Mouse (Mus musculus): ENCODE results near the gene Gad1. TPM values are rescaled to one million over a fixed set of nuclear protein-coding genes. Genes with fewer than 3 reads are reported as not detected.

The Gad1 gene
- total RNA-seq, 2 experiments from 2014 or later = 1.2 to 2.9 TPM

DNA sequence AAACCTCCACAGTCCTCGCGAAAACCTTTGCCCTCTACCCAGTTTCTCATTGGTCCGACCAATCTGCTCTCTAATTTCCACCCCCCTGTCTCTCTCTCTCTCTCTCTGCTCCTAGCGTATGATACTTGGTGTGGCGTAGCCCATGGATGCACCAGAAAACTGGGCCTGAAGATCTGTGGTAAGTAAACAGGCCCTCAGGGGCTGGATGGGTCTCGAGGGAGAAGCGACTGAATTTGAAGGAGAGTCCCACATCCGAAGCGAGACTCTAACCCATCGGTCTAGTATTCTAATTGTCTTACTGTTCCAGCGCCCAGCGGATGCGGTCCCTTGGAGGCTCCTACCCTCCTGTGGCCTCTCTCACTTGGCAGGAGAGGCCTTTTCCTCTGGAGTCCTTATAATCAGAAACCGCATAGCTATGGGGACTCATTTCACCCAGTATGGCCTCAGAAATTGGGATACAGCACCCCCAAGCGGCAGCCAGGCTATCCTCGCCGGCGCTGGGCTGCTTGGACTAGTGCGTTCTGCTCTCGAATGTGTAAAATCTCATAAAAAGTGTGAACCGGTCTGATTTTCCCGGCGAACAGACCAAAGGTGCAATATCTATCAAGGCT, 14.3 kb downstream of the Gad1 start:
- Histone ChIP-seq H3K27ac (no peak overlapping the region), H3K4me3 (no peak overlapping the region)
- TF ChIP-seq CTCF (IDR thresholded peaks at IDR 0.05) = peak; percentile 41
- intact Hi-C loops (cut with DNase I) = loop anchor here (10.0 kb wide), 1 partner anchor 442 kb away; no protein-coding TSS in a partner anchor
- no peak for DNase-seq

DNA sequence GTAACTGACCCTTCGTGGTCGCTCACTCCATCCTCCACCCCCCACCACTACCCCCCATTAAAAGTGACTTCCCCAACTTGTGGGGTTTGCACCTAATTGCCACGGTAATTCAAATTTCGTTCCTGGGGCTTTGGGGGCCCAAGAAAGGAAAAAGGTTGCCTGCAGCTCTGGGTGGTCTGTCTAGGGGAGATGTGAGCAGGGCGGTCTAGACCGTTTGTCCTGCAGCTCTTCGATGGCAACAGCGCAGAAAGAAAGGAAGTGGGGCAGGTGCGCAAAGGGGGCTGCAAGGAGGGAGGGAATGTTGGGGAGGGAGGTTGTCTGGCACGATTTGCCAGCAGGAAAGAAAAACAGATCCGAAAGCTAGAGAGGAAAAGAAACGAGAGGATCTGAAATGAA, 14.8 kb downstream of the Gad1 start:
- Histone ChIP-seq H3K27ac (no peak overlapping the region), H3K4me3 (peak overlapping the region; percentile 49)
- intact Hi-C loops (cut with DNase I) = loop anchor here (10.0 kb wide), 1 partner anchor 443 kb away; no protein-coding TSS in a partner anchor
- DNase-seq = no peak
- no peak for TF ChIP-seq CTCF (IDR thresholded peaks at IDR 0.05)

DNA sequence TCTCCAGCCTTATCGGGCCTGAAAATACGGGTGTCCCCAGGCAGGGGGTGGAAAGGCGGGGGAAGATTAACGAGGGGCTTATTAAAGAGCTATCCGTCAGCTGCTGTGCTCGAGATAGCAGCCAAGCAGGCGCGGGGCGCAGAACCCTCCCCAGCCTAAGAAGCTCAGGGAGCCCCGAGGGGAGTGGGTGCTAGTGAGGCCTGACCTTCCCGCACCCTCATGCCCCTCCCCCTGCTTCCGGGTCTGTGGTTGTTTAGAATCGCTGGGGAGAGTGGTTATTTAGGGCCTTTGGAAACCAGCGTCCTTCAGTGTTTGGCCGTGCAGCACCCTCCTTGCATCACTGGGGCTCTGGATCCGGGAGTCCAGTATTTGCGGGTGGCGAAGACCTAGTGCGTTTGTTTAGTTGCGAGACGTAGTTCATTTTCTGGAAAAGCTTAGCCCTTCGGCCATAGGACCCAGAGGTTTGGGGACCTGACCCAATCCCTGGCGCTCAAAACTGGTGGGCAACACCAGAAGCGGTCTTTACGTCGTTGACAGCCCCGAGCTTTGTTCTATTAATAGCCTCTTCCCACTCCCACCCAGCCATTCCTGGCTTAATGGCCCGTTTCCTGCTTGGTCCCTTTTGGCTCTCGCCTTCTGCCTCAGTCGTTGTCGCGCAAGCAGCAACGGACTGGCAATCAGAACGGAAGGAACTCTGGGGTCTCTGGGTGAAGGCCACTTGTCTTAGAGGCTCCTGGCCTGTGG, 15.5 kb downstream of the Gad1 start:
- Histone ChIP-seq H3K4me3 (peak overlapping the region; percentile 49), H3K27ac (no peak overlapping the region)
- no peak for DNase-seq
- TF ChIP-seq CTCF (IDR thresholded peaks at IDR 0.05) = no peak
- intact Hi-C loops (cut with DNase I) = loop anchor here (10.0 kb wide), 1 partner anchor 444 kb away; no protein-coding TSS in a partner anchor

DNA sequence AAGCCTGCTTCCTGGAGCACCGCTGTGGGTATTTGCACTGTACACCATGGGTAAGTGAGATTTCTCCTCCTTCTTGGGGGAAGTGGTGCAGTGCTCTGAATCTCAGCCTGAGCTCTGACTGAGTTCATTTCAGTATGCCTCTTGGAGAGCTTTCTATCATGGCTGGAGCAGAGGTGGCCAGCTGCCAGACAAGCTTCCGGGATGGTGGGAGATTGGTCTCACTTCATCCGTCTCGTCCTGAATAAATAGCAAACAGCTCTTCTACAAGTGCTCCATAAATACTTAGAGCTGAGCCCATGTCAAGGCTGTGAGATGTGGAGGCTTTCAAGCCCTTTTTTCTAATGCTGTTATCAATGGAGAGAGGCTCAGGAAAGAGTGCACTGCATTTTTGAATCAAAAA, 18.8 kb downstream of the Gad1 start:
- TF ChIP-seq CTCF (IDR thresholded peaks at IDR 0.05) = no peak
- H3K4me3 ChIP-seq = no peak overlapping the region

DNA sequence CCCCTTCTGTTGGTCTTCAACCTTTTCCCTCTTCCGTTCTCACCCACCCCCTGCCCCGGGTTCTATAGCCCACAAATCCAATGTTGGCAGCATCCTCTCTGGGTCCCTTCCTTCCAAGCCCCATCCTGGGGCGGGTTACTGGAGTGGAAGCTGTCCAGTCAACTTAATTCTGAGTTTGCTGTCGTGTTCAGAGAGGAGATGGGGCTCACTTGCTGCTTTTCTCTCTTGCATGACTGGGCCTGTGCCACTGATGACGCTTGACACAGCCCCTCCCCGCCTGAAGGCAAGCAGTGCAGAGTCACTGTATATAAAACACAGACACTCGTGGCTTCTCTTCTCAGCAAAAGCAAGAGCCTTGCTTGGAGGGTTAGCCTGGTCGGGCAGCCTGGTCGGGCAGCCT, 19.4 kb downstream of the Gad1 start:
- Histone ChIP-seq H3K4me3 (no peak overlapping the region), H3K27ac (no peak overlapping the region)
- intact Hi-C loops (cut with DNase I) = no loop called here
- DNase-seq = no peak
- no peak for TF ChIP-seq CTCF (IDR thresholded peaks at IDR 0.05)

More for the DNA sequence above, 18.8 kb downstream of the Gad1 start:
- DNase-seq = no peak
- no peak overlapping the region for H3K27ac ChIP-seq
- intact Hi-C loops (cut with DNase I) = no loop called here

DNA sequence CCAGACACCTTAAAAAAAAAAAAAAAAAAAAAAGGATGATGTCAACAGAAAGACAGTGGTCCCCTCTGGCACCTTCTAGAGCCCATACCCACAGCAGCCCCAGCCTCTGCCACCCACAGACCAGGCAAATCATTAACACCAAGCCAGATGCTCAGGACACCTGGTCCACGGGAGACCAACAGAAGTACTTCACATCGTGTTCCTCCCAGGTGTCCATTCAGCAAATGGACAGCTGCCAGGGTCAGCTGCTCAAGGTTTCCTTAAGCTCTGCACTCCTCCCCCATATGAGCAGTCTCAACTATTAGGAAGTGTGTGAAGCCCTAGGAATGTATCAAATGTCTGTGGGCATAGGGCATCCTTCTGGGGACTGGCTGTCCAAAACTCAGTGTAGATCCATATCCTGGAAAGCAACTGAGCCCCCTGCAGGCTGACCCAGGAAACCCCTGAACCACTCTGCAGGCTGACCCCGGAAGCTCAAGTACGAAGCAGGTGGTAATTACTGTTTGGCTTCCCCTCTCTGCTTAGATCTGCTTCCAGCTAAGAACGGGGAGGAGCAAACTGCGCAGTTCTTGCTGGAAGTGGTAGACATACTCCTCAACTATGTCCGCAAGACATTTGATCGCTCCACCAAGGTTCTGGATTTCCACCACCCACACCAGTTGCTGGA, 20.8 kb downstream of the Gad1 start:
- Histone ChIP-seq H3K27ac (no peak overlapping the region), H3K4me3 (no peak overlapping the region)
- no peak for DNase-seq
- TF ChIP-seq CTCF (IDR thresholded peaks at IDR 0.05) = no peak
- intact Hi-C loops (cut with DNase I) = no loop called here

DNA sequence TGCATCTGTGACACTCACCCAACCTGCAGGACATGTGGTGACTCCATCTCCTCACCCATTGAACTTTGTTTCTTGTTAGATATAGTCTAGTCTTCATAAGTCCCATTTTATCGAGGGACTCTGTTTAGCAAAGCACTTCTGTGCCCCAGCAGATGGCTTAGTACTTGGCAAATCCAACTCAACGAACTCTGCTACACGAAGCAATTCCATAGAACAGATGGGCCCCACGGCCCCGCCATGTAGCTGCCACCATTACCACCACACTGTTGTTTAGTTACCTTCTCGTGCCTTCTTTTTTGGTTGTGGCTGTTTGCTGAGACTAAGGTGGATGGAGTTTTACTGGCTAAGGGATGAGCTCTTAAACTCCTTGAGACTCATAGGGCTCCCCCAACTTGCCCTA, 35.3 kb downstream of the Gad1 start:
- TF ChIP-seq CTCF (IDR thresholded peaks at IDR 0.05) = no peak
- Histone ChIP-seq H3K27ac (no peak overlapping the region), H3K4me3 (no peak overlapping the region)
- no peak for DNase-seq
- intact Hi-C loops (cut with DNase I) = no loop called here

DNA sequence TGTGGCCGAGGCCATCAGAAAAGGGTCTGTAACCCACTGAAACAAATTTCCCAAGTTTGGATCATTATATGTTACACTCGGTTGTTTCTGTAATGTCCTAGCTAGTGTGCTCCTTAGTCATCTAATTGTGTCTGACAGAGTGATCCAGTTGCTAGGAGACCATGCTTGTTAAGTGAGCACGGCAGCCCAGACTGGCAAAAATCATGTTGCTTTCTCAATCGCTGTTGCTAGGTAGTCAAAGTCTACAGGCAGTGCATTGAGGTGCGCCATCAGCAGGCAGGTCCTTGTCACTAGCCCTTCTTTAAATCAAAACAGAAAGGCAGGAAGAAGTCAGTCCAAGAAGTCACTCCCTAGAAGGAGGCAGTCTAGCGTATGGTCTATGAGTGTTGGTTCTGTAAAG, 39.6 kb downstream of the Gad1 start:
- TF ChIP-seq CTCF (IDR thresholded peaks at IDR 0.05) = no peak
- intact Hi-C loops (cut with DNase I) = no loop called here
- DNase-seq = no peak
- no peak overlapping the region for H3K4me3 ChIP-seq
- H3K27ac ChIP-seq = no peak overlapping the region

DNA sequence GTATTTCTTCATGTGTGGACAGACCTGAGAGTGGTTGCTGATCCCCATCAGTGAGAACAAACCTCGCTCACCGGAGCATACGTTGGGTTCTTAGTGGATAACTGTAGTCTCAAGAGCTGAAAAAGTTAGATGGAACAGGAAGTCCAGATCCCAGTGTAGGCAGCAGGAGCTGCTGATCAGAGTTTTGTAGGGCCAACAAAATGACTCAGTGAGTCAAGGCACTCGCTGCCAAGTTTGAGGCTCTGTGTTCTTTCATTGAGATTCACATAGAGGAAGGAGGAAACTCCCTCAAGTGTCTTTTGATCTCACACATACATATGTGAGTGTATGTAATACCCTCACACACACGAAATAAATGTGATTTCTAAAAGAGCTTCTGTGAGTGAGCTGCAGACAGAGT, 40.8 kb downstream of the Gad1 start:
- TF ChIP-seq CTCF (IDR thresholded peaks at IDR 0.05) = no peak

DNA sequence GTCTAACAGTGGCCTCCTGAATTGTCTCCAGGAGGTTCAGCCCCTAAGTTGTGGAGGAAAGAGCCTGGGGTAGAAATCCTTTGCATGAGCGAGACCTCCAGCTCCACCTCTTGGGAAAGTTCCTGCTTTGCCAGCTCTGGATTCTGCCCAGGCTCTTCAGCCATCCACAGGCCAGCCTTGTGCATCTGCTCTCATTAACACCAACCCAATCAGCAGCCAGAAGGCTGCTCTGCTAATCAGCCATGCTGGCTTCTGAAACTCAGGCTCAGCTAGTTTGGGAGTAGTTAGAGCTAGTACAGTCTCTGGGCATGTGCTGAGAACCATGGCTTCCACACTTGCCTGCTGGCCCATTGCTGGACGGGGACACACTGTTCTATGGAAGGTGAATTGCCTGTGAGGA, 43.0 kb downstream of the Gad1 start:
- no peak overlapping the region for H3K4me3 ChIP-seq
- intact Hi-C loops (cut with DNase I) = no loop called here
- TF ChIP-seq CTCF (IDR thresholded peaks at IDR 0.05) = no peak
- no peak for DNase-seq
- H3K27ac ChIP-seq = no peak overlapping the region

More for the DNA sequence above, 40.8 kb downstream of the Gad1 start:
- no peak for DNase-seq
- H3K4me3 ChIP-seq = no peak overlapping the region
- intact Hi-C loops (cut with DNase I) = no loop called here
- H3K27ac ChIP-seq = no peak overlapping the region

DNA sequence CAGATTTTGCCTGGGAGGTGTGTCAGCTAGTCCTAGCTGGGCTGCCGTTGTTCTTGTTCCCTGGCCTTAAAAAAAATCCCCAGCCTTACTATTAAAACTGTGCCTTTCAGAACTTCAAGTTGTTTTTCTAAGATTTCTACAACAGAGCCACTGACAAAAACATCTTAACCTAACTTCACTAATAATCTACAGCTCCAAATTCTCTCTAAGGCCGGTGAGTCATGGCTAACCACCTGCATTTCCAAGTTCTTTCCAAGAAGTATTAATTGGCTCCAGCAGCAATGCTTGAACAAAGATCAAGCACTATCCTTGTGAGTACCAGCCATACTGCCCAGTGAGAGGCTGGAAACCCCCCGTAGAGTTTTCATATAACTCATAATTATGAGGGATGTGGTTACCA, 56.9 kb downstream of the Gad1 start:
- no peak for TF ChIP-seq CTCF (IDR thresholded peaks at IDR 0.05)
- Histone ChIP-seq H3K4me3 (no peak overlapping the region), H3K27ac (no peak overlapping the region)
- intact Hi-C loops (cut with DNase I) = no loop called here
- DNase-seq = no peak

DNA sequence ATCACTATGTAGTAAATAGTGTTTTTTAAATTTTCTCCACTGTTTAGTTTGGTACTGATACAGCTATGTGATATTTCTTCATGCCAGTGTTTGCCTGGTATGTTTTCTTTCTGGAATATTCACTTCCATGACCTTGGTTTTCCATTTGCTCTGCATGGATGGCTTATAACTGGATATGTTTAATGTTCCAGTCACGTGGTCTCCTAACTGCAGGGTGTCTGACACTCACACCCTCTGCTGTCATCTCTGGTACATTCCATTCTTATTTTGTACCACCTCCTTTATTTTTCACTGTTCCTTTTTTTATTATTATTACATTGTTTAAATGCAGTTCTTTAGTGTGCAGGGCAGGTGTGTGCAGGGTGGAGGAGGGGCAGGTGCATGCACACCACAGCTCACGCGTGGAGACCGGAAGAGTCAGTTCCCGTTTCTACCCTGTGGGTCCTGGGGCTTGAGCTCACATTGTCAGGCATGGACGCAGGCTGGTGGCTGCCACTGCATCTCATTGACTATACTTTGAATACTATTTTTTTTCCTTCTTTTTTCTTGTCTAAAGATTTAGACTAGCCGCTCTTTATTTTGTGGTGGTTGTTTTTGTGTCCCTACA, 62.0 kb downstream of the Gad1 start:
- DNase-seq = no peak
- no peak overlapping the region for H3K4me3 ChIP-seq
- TF ChIP-seq CTCF (IDR thresholded peaks at IDR 0.05) = no peak
- intact Hi-C loops (cut with DNase I) = no loop called here
- no peak overlapping the region for H3K27ac ChIP-seq

DNA sequence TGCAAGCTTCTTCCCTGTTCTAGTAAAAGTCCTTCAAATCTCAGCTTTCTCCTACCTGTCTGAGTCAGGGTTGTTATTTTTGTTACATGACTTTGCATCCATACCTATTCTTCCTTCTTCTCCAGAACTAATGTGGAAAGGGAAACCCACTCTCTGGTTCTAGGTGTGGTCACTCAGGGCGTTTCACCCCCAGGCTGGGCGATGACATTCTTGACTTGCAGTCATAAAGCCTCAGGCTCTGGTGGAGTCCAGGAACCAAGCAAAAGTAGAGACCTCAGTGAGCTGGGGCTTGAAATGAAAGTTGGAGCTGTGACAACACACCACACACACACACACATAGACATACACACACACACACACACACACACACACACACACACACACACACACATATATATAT, 63.2 kb downstream of the Gad1 start:
- no peak for DNase-seq
- H3K4me3 ChIP-seq = no peak overlapping the region
- intact Hi-C loops (cut with DNase I) = no loop called here
- TF ChIP-seq CTCF (IDR thresholded peaks at IDR 0.05) = no peak
- H3K27ac ChIP-seq = no peak overlapping the region
